Mouse (Mus musculus): Measurements from ENCODE around the gene Rps19. TPM values are rescaled to one million over a fixed set of nuclear protein-coding genes. Genes with fewer than 3 reads are reported as not detected.
"Not testable (repeated sequence)": the region's sequence is repeated elsewhere in the genome, so short reads cannot be mapped to it uniquely, and the experiment has no call there.

The Rps19 gene
- 468 and 618 TPM in 2 replicates for polyA plus RNA-seq (2012; rRNA removed)

- Histone ChIP-seq H3K27me3 (replicated peaks; ENCODE audit: control insufficient read depth, insufficient read depth, low read length) (no peaks in the 10 kb centered on the region), H3K27ac (ENCODE audit: insufficient read depth, low read depth, low read length) (peak within 1 kb of the TSS; percentile 76), H3K36me3 (ENCODE audit: control insufficient read depth, insufficient read depth, low read length) (no peaks in the 10 kb centered on the region; the same call in 1 of the 2 replicates), H3K4me1 (ENCODE audit: control insufficient read depth, insufficient read depth, low read length) (peaks cover 15% of the 10 kb centered on the region; the same call in 1 of the 2 replicates), H3K4me3 (ENCODE audit: insufficient read depth, low read depth, low read length) (peak within 1 kb of the TSS; percentile 91)
- TF ChIP-seq POLR2A (IDR thresholded peaks at IDR 0.05; ENCODE audit: low read depth, low read length) (peak; percentile 84), CTCF (conservative IDR thresholded peaks at IDR 0.05; ENCODE audit: insufficient read depth, insufficient read length, low read depth, low read length) (peak; percentile 67)
- under 1% methylated on average over 57 of the region's 57 CpGs for WGBS
- DNase-seq = peak; percentile 99
Measured at GRCm38 (mm10) chr7:24883896-24884692, at the start of gene Rps19. TSS of gene Rps19 (plus strand) at chr7:24884371.

GRCm38 (mm10) chr7:24838732-24839409, 45.3 kb upstream of the Rps19 start:
- H3K27me3 ChIP-seq (replicated peaks; ENCODE audit: control insufficient read depth, insufficient read depth, low read length); DNase-seq; H3K4me3 ChIP-seq (ENCODE audit: insufficient read depth, low read depth, low read length); H3K4me1 ChIP-seq (ENCODE audit: control insufficient read depth, insufficient read depth, low read length); H3K27ac ChIP-seq (ENCODE audit: insufficient read depth, low read depth, low read length); H3K36me3 ChIP-seq (ENCODE audit: control insufficient read depth, insufficient read depth, low read length): not testable (repeated sequence)
- WGBS = 40% methylated on average over 12 of the region's 13 CpGs

- TF ChIP-seq CTCF (conservative IDR thresholded peaks at IDR 0.05; ENCODE audit: insufficient read depth, insufficient read length, low read depth, low read length) (no peak), POLR2A (IDR thresholded peaks at IDR 0.05; ENCODE audit: low read depth, low read length) (no peak)
- H3K27me3 ChIP-seq (replicated peaks; ENCODE audit: control insufficient read depth, insufficient read depth, low read length) = no peaks in the 10 kb centered on the region
- no peak overlapping the region for H3K4me3 ChIP-seq (ENCODE audit: insufficient read depth, low read depth, low read length)
- 79% methylated on average over 8 of the region's 8 CpGs for WGBS
- no peaks in the 10 kb centered on the region for H3K4me1 ChIP-seq (ENCODE audit: control insufficient read depth, insufficient read depth, low read length)
- no peaks in the 10 kb centered on the region for H3K36me3 ChIP-seq (ENCODE audit: control insufficient read depth, insufficient read depth, low read length)
- DNase-seq = no peak
- H3K27ac ChIP-seq (ENCODE audit: insufficient read depth, low read depth, low read length) = no peak overlapping the region
Measured at GRCm38 (mm10) chr7:24839410-24839808, 44.8 kb upstream of the Rps19 start.

- Histone ChIP-seq H3K4me3 (ENCODE audit: insufficient read depth, low read depth, low read length) (no peak overlapping the region), H3K27ac (ENCODE audit: insufficient read depth, low read depth, low read length) (no peak overlapping the region), H3K4me1 (ENCODE audit: control insufficient read depth, insufficient read depth, low read length) (no peaks in the 10 kb centered on the region), H3K36me3 (ENCODE audit: control insufficient read depth, insufficient read depth, low read length) (no peaks in the 10 kb centered on the region), H3K27me3 (replicated peaks; ENCODE audit: control insufficient read depth, insufficient read depth, low read length) (no peaks in the 10 kb centered on the region)
- WGBS = 63% methylated on average over 3 of the region's 3 CpGs
- TF ChIP-seq POLR2A (IDR thresholded peaks at IDR 0.05; ENCODE audit: low read depth, low read length) (no peak), CTCF (conservative IDR thresholded peaks at IDR 0.05; ENCODE audit: insufficient read depth, insufficient read length, low read depth, low read length) (no peak)
- no peak for DNase-seq
Measured at GRCm38 (mm10) chr7:24840331-24840730, 43.8 kb upstream of the Rps19 start.

GRCm38 (mm10) chr7:24841009-24841408, 43.2 kb upstream of the Rps19 start:
- DNase-seq = no peak
- Histone ChIP-seq H3K27me3 (replicated peaks; ENCODE audit: control insufficient read depth, insufficient read depth, low read length) (no peaks in the 10 kb centered on the region), H3K4me3 (ENCODE audit: insufficient read depth, low read depth, low read length) (no peak overlapping the region), H3K27ac (ENCODE audit: insufficient read depth, low read depth, low read length) (no peak overlapping the region), H3K4me1 (ENCODE audit: control insufficient read depth, insufficient read depth, low read length) (no peaks in the 10 kb centered on the region), H3K36me3 (ENCODE audit: control insufficient read depth, insufficient read depth, low read length) (no peaks in the 10 kb centered on the region)
- 74% methylated on average over 4 of the region's 4 CpGs for WGBS
- no peak for TF ChIP-seq CTCF (conservative IDR thresholded peaks at IDR 0.05; ENCODE audit: insufficient read depth, insufficient read length, low read depth, low read length)
- TF ChIP-seq POLR2A (IDR thresholded peaks at IDR 0.05; ENCODE audit: low read depth, low read length) = no peak

GRCm38 (mm10) chr7:24844144-24844543, 40.0 kb upstream of the Rps19 start:
- DNase-seq = no peak
- WGBS = 36% methylated on average over 5 of the region's 5 CpGs
- Histone ChIP-seq H3K27me3 (replicated peaks; ENCODE audit: control insufficient read depth, insufficient read depth, low read length) (no peaks in the 10 kb centered on the region), H3K4me3 (ENCODE audit: insufficient read depth, low read depth, low read length) (no peak overlapping the region), H3K36me3 (ENCODE audit: control insufficient read depth, insufficient read depth, low read length) (no peaks in the 10 kb centered on the region), H3K4me1 (ENCODE audit: control insufficient read depth, insufficient read depth, low read length) (no peaks in the 10 kb centered on the region), H3K27ac (ENCODE audit: insufficient read depth, low read depth, low read length) (no peak overlapping the region)
- TF ChIP-seq POLR2A (IDR thresholded peaks at IDR 0.05; ENCODE audit: low read depth, low read length) = no peak
- TF ChIP-seq CTCF (conservative IDR thresholded peaks at IDR 0.05; ENCODE audit: insufficient read depth, insufficient read length, low read depth, low read length) = peak; percentile 34; the same call in 1 of the 2 replicates

GRCm38 (mm10) chr7:24845181-24845580, 39.0 kb upstream of the Rps19 start:
- 81% methylated on average over 9 of the region's 9 CpGs for WGBS
- H3K36me3 ChIP-seq (ENCODE audit: control insufficient read depth, insufficient read depth, low read length) = no peaks in the 10 kb centered on the region
- no peak for TF ChIP-seq POLR2A (IDR thresholded peaks at IDR 0.05; ENCODE audit: low read depth, low read length)
- TF ChIP-seq CTCF (conservative IDR thresholded peaks at IDR 0.05; ENCODE audit: insufficient read depth, insufficient read length, low read depth, low read length) = no peak
- no peaks in the 10 kb centered on the region for H3K4me1 ChIP-seq (ENCODE audit: control insufficient read depth, insufficient read depth, low read length)
- H3K27ac ChIP-seq (ENCODE audit: insufficient read depth, low read depth, low read length) = no peak overlapping the region
- no peak overlapping the region for H3K4me3 ChIP-seq (ENCODE audit: insufficient read depth, low read depth, low read length)
- no peak for DNase-seq
- no peaks in the 10 kb centered on the region for H3K27me3 ChIP-seq (replicated peaks; ENCODE audit: control insufficient read depth, insufficient read depth, low read length)

Measured in kidney, adult 2 months (tissue).